Mouse (Mus musculus) intestine, postnatal 0 days (tissue): ENCODE data around the gene Ints1. TPM values are rescaled to one million over a fixed set of nuclear protein-coding genes. Genes with fewer than 3 reads are reported as not detected.

ENCODE experiments used
- ATAC-seq: fragments of 200-750 bp; cut with Nextera tagmentation; 2 replicates; pipeline ENCODE4 v1.8.0; 2017; ENCODE audit warnings: mild to moderate bottlenecking, moderate TSS enrichment, moderate library complexity
- H3K27ac ChIP-seq: fragments of 300-500 bp; sonication (generic); 2 replicates; pipeline ENCODE4 v1.5.1; 2014; ENCODE audit warnings: mild to moderate bottlenecking, low read depth, low read length, moderate library complexity
- H3K27me3 ChIP-seq: fragments of 300-500 bp; sonication (generic); replicated peaks from 2 replicates; pipeline ENCODE4 v1.6.1; 2014; ENCODE audit warnings: low read length, mixed read lengths; ENCODE audit not compliant: control insufficient read depth, insufficient read depth
- H3K36me3 ChIP-seq: fragments of 300-500 bp; sonication (generic); 2 replicates; pipeline ENCODE4 v1.6.1; 2014; ENCODE audit warnings: mild to moderate bottlenecking, moderate library complexity; ENCODE audit not compliant: control insufficient read depth, insufficient read depth
- H3K4me1 ChIP-seq: fragments of 300-500 bp; sonication (generic); replicated peaks from 2 replicates; pipeline ENCODE4 v1.6.1; 2014; ENCODE audit warnings: antibody characterized with exemption, low read length, mixed read lengths; ENCODE audit not compliant: control insufficient read depth, insufficient read depth
- H3K4me2 ChIP-seq: fragments of 300-500 bp; sonication (generic); replicated peaks from 2 replicates; pipeline ENCODE4 v1.6.1; 2014; ENCODE audit warnings: low read depth, mild to moderate bottlenecking, moderate library complexity
- H3K4me3 ChIP-seq: fragments of 300-500 bp; sonication (generic); 2 replicates; pipeline ENCODE4 v1.5.1; 2014; ENCODE audit warnings: low read depth, low read length
- H3K9ac ChIP-seq: fragments of 300-500 bp; sonication (generic); 2 replicates; pipeline ENCODE4 v1.6.1; 2014; ENCODE audit warnings: mild to moderate bottlenecking, low read depth, low read length
- H3K9me3 ChIP-seq: fragments of 300-500 bp; sonication (generic); 2 replicates; pipeline ENCODE4 v1.6.1; 2016; ENCODE audit warnings: mixed run types; ENCODE audit not compliant: control insufficient read depth
- CTCF ChIP-seq: sonication (generic); IDR thresholded peaks from 2 replicates; pipeline ENCODE4 v1.5.1; 2016; ENCODE audit warnings: low read depth, mild to moderate bottlenecking, control low read depth, antibody characterized with exemption, moderate library complexity
- WGBS: fragments of 180-500 bp; shearing (Covaris S2); extraction: QIAGEN DNeasy Blood & Tissue Kit; methylation state at CpG from one replicate; pipeline ENCODE4 v1.1.7; 2014; 5-methylcytosine and 5-hydroxymethylcytosine counted together
- polyA plus RNA-seq: library from polyadenylated mRNA; unstranded; fragments of >200 nt; fragmentation: Nextera tagmentation; extraction: Ambion mirVana; gene quantifications from 2 replicates; pipeline ENCODE4 v1.2.1, GENCODE M21; 2015

Gene Ints1
- polyA plus RNA-seq, 1 experiment from 2014 or later = 9.9 TPM

DNA sequence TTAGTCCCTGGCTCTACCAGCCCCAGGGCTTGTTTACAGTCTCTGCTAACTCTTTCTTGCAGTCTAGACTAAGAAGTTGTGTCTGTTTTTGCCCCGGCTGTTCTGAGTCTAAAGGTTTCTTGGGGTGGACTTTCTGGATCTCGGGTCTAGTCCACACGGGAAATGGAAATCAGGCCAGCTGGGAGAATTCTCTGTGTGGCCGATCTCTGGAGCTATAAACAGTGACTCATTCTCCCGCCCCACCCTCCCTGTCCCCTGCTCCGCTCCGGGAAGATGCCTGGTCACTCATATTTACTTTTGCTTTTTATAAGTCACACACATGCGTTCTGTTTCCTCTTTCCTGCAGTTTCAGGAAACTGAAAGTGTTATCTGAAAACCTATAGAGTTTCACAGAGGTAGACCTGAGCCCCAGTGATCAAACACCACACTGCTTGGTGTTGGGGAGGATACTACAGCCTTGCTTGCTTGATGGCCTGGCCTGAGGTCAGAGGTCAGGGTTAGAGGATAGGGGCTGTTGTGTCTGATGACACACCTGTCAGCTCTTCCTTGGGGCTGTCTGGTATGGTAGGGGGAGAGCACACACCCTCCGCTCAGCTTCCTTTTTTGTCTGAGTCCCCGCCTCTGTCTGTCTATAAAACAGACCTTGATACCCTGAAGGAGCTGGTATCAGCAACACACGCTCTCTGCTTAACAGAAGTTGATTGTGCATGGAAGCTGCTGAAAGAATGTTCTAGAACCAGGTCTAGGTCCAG, 18.0 kb upstream of the Ints1 start:
- peak; percentile 56 for ATAC-seq
- TF ChIP-seq CTCF = no peak
- Histone ChIP-seq H3K36me3 (peaks cover 4% of the 10 kb centered on the region; the same call in 1 of the 2 replicates), H3K9ac (peak overlapping the region; percentile 84), H3K27ac (peak overlapping the region; percentile 99), H3K27me3 (no peaks in the 10 kb centered on the region), H3K4me1 (peaks cover 33% of the 10 kb centered on the region), H3K4me2 (peak overlapping the region; percentile 96), H3K4me3 (peak overlapping the region; percentile 65), H3K9me3 (no peaks in the 10 kb centered on the region)
- WGBS = 11% methylated on average over 11 of the region's 11 CpGs

DNA sequence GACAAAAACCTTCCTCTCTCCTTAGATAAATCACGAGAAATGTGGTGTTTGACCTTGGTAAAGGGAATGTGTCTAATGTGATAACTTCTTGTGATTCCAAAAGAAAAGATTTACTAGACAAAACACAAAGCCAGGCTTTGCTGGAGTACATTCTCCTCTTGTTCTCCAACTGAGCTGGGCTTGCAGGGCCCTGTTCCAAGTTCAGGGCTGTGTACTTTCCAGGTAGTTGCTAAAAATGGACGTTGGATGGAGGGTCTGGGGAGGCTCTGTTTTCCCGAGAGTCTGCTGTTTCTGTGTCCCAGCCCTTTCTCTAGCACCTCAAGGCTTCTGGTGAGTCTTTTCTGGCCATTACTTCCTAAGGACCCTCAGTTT, 17.5 kb upstream of the Ints1 start:
- H3K4me1 ChIP-seq = peaks cover 31% of the 10 kb centered on the region
- peak overlapping the region; percentile 65 for H3K4me3 ChIP-seq
- peaks cover 4% of the 10 kb centered on the region; the same call in 1 of the 2 replicates for H3K36me3 ChIP-seq
- WGBS = 8% methylated on average over 3 of the region's 3 CpGs
- TF ChIP-seq CTCF = no peak
- H3K27me3 ChIP-seq = no peaks in the 10 kb centered on the region
- peak overlapping the region; percentile 96 for H3K4me2 ChIP-seq
- no peaks in the 10 kb centered on the region for H3K9me3 ChIP-seq
- H3K9ac ChIP-seq = peak overlapping the region; percentile 84
- no peak for ATAC-seq
- peak overlapping the region; percentile 99 for H3K27ac ChIP-seq

DNA sequence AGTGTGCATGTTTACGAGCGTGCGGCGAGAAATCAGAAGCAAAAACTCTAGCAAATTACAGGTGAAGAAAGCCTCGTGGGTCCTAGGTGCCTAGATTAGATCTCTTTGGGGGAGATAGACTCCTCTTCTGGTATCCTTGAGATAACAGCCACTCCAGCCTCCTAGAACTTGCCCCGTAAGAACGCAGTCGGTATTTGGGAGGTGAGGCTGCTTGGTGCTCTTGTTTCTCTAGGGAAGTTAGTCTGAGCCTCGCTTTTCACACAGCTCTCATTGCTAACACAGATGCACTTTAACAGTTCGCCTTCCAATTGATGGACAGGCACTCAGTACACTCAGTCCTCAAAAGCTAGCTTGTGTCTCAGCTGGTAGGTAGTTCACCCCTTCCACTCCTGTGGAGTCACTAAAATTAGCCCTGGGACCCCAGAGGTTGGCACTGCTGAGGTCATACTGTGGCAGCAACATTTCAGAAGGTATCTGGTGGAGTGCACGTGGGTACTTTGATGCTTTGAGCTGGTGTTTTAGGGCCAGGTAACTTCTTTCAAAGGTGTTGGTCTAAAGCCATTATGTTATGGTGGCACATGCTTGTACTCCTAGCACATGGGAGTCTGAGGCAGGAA, 16.8 kb upstream of the Ints1 start:
- Histone ChIP-seq H3K4me1 (peaks cover 24% of the 10 kb centered on the region), H3K4me3 (peak overlapping the region; percentile 65), H3K9me3 (no peaks in the 10 kb centered on the region), H3K36me3 (peaks cover 4% of the 10 kb centered on the region; the same call in 1 of the 2 replicates), H3K27me3 (no peaks in the 10 kb centered on the region), H3K9ac (peak overlapping the region; percentile 84), H3K27ac (peak overlapping the region; percentile 99), H3K4me2 (peak overlapping the region; percentile 96)
- WGBS = 10% methylated on average over 11 of the region's 11 CpGs
- no peak for TF ChIP-seq CTCF
- ATAC-seq = no peak

DNA sequence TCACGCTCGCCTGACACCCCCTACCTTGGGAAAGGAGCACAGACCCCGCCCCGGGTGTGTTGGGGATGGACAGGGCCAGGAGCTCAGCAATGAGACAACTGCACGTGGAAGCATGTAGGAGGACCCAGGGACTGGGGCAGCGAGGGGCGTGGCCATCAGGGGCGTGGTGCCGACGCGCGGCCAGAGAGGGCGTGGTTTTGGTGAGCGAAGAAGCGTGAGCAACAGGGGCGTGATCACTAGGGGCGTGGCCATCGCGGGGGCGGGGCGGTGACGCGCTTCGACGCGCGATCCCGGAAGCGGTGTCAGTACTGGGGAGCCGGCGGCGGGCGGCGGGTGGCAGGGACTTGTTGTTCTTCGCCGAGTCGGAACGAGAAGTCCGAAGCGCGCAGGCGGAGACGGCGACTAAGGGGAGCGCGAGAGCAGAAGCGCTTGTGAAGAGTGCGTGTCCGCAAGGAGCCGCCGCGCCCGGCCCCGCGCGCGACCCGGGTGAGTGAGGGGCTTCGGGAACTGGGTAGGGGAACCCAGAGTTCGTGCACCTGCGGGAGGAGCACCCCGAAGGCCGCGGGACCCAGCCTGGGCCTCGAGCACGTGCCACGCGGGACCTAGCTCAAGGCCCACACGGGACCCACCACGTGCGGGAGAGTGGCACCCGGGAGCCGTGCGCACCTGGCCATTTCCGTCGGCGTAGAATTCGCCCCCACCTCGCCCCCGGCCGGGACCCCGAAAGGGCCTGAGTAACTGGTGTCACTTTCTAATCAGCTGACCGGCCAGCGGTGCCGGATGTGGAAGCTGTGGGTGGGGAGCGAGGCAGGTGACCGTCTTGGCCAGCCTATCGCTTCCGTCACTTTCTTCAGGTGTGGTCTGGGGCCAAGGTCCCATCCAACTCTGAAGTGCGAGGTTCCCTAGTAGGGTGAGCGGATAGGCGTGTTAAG, 16.0 kb upstream of the Ints1 start, which contains the start of gene Mafk:
Gene Mafk (plus strand): TSS at position 287 of the 932 bp plus-strand sequence.
- peak within 1 kb of the TSS; percentile 96 for H3K4me2 ChIP-seq
- WGBS = under 1% methylated on average over 90 of the region's 92 CpGs
- peak within 1 kb of the TSS; percentile 99 for H3K27ac ChIP-seq
- H3K9ac ChIP-seq = peak within 1 kb of the TSS; percentile 84
- ATAC-seq = peak; percentile 79
- H3K4me3 ChIP-seq = peak within 1 kb of the TSS; percentile 65
- no peaks in the 10 kb centered on the region for H3K27me3 ChIP-seq
- H3K36me3 ChIP-seq = peaks cover 4% of the 10 kb centered on the region; the same call in 1 of the 2 replicates
- TF ChIP-seq CTCF = peak; percentile 29
- H3K4me1 ChIP-seq = peaks cover 19% of the 10 kb centered on the region
- H3K9me3 ChIP-seq = no peaks in the 10 kb centered on the region

DNA sequence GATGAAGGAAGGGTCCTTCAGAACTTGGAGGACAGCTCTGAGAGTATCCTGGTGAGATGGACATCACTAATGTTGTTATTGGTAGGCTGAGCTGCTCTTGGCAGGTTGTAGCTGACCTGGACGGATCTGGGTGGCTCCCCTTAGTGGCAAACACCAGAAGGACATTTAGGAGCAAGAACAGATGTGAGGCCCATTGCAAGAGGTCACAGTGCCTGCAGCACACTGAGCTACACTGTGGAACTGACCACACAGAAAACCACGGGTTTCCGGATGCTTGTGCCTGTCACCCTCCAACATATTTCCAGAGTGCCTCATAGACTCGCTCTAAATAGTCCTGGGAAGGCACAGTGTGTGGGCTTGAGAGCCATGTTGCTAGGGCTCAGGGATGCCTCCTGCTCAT, 14.0 kb upstream of the Ints1 start:
- WGBS = 49% methylated on average over 4 of the region's 4 CpGs
- TF ChIP-seq CTCF = peak; percentile 39
- H3K4me3 ChIP-seq = no peak overlapping the region
- H3K9me3 ChIP-seq = no peaks in the 10 kb centered on the region
- no peak overlapping the region for H3K4me2 ChIP-seq
- H3K27me3 ChIP-seq = no peaks in the 10 kb centered on the region
- no peak overlapping the region for H3K27ac ChIP-seq
- H3K36me3 ChIP-seq = no peaks in the 10 kb centered on the region
- H3K9ac ChIP-seq = no peak overlapping the region
- no peak for ATAC-seq
- H3K4me1 ChIP-seq = peaks cover 8% of the 10 kb centered on the region

DNA sequence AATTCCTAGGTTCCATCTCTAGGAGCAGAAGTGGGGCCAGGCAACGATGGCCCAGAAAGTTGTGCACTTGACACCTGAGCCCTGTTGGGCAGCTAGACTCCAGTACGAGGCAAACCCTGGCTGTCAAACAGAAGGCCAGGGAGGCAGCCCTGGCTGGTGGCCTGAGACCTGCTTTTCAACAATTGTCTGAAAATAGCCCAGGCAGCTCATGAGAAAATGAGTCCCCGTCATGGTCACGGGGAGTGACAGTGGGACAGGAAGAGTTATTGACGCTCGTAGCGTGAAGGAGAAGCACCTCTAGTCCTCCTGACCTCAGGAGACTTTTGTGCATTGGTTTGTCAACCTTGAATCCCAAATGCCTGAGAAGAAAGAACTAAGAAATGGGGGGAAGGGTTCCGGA, 5.9 kb upstream of the Ints1 start:
- Histone ChIP-seq H3K9ac (no peak overlapping the region), H3K9me3 (no peaks in the 10 kb centered on the region), H3K4me1 (no peaks in the 10 kb centered on the region), H3K27ac (no peak overlapping the region), H3K27me3 (no peaks in the 10 kb centered on the region), H3K4me3 (no peak overlapping the region), H3K4me2 (no peak overlapping the region), H3K36me3 (no peaks in the 10 kb centered on the region)
- no peak for ATAC-seq
- TF ChIP-seq CTCF = no peak
- 84% methylated on average over 8 of the region's 8 CpGs for WGBS
